Mouse (Mus musculus): ENCODE results near the gene Pimreg.
A peak's percentile ranks its signal among the peaks of the same experiment; 100 is the strongest.

Gene Pimreg

DNA sequence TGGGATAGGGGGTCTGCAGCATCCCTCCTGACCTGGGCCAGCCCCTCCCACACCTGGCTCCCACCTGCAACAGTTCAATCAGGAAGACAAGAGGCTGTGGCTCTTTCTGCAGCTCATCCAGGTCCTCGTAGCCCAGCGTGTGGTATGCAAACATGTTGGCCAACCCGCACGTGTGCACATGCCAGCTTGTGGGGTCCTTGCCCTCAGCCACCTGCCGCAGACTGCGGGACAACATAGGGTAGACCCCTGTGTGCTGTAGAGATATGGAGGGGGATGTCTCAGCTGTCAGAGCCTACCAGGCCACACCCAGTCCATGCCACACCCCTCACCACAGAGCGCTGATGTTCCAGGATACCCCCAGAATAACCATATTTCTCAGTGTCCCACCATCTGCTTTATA is 10.5 kb upstream of the Pimreg start:
- no peak for DNase-seq

DNA sequence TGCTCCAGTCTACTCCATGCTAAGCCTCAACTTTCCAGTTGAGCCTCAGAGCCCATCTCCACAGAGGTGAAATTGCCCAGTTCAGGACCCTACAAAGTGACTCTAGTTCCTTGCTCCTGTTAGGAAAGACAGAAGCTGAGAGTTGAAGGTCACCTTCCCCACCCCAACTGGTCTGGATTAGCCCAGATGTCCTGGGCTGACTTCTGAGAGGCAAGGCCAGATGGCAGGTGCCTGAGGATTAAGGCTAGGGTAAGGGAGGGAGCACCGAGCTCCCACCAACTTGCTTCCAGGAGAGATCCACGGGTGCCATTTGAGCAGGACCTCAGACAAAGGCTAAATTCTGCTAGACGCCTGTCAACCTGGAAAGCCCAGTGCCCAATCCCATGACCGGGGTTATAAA is 9.7 kb upstream of the Pimreg start:
- DNase-seq, result no peak

- DNase-seq, result no peak
Measured at GRCm38 (mm10) chr11:72032589-72032988, 9.2 kb upstream of the Pimreg start.

DNA sequence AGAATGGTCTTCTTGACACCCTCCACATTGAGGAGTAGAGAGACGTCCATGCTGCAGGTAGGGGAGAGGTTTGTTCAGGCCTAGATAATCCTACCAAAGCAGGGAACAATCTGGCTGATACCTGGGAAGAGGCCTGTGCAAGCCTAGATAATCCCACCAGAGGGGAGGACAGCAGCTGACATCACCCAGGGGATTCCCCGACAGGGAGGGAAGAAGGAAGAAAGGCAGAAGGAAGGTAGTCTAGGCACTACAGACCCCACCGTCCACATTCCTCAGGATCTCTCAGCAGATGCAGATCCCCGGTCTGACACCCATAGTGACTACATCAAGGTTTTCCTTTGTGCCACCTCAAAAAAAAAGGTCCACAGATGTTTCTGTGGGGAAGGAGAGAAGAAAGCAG is 4.4 kb upstream of the Pimreg start, which contains the start of gene Aipl1:
Gene Aipl1 (minus strand): TSS at position 101 of the 400 bp plus-strand sequence.
- no peak for DNase-seq

- peak; percentile 60 for DNase-seq
Measured at GRCm38 (mm10) chr11:72037996-72038395, 3.8 kb upstream of the Pimreg start.

DNA sequence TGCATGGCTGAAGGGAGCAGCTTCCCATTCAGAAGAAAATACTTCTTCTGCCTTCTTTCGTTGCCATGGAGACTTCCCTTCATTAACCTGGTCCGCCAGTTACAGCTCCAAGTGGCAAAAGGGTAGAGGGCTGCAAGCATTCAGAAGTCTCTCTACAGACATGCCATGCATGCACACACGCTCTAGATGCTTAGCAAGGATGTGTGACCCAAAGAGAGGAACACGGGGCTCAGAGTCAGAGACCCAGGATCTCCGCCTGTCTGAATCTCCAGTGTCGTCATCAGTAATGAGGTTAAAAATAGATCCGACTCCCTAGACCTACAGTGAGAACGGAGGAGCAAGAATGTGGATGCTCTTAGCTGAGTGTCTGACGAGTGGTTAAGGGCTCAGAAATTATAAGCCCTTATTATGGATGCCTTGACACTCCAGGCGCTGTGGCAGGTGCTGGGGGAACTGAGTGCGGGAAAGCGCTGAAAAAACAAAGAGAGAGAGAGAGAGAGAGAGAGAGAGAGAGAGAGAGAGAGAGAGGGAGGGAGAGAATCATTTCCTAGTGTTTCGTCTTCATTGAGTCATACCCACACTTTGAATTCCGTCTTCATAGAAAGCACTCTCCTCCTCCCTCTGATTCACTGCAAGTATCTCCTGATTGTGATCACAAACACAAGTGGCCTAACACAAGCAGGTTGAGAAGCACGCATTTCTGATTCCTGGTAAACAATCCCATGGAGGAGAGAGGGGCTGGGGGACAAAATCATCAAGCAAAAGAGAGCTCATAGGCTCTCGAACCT is 2.0 kb upstream of the Pimreg start:
- no peak for DNase-seq

- no peak for DNase-seq
Measured at GRCm38 (mm10) chr11:72041290-72041767, 503 bp upstream of the Pimreg start.

- DNase-seq, result no peak
Measured at GRCm38 (mm10) chr11:72042631-72043030, 799 bp downstream of the Pimreg start.

- DNase-seq, result no peak
Measured at GRCm38 (mm10) chr11:72044231-72044630, 2.4 kb downstream of the Pimreg start.

DNA sequence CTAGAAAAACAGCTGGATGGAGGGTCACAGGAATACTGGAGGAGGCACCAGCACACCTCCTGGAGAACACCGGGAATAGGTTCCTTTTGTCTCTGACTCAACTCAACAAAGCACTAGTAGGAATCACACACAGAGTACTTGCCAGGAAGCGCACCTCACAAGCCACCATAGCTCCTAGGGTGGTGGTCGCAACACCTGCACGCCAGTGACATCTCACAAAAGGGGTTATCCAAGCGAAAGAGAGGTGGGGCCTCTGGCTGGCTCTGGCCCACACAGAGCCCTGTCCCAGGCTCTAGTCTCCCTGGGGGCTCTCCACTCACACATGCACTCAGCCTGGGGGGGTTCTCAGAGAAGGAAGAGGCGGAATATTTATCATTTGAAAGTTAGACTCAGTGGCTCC is 6.9 kb downstream of the Pimreg start:
- no peak for DNase-seq

GRCm38 (mm10) chr11:72049171-72049759 is 7.4 kb downstream of the Pimreg start:
- DNase-seq, result no peak

GRCm38 (mm10) chr11:72050168-72050894 is 8.5 kb downstream of the Pimreg start:
- no peak for DNase-seq

DNA sequence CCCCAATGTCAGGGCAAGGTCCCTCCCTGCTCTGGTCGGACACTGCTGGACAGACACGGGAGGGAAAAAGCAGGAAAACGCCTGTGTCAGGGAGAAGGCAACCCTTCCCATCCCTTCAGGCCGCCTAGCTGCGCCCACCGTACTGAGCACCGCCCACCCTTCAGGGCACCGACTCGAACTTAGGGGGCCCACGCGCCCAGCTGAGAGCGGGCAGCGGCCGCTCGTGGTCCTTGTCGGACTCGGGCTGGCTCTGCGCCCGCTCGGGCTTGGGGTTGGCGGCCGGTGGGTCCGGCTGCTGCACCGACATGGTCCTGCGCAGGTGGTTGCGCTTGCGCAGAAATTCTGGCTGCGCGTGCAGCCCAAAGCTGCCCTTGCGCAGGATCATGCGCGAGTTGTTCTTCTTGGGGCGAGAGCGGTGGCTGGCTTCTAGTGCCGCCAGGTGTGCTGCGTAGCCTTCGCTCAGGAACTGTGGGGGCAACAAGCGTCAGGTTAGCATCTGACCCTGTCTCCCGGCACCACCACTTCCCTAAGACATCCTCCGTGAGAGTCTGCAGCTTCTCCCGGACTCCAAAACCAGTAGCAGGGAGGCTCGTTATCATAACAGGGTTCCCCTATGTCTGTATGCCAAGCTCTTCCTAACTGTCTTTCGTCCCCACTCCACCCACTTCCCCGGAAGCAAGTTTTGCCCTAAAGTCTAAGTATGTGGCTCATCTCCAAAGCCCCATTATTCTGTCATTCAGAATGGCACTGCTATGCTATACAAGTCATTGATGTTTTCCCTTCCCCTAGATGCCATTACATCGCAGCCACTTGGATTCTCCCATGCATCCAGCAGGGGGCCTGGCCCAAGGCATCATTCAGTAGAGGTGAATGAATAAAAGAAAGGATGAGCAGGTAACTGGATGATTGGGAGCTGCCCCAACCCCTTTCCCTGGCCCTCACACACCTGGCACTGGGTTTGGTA is 9.3 kb downstream of the Pimreg start:
- no peak for DNase-seq

- DNase-seq, result no peak
Measured at GRCm38 (mm10) chr11:72052221-72052620, 10.4 kb downstream of the Pimreg start.

DNA sequence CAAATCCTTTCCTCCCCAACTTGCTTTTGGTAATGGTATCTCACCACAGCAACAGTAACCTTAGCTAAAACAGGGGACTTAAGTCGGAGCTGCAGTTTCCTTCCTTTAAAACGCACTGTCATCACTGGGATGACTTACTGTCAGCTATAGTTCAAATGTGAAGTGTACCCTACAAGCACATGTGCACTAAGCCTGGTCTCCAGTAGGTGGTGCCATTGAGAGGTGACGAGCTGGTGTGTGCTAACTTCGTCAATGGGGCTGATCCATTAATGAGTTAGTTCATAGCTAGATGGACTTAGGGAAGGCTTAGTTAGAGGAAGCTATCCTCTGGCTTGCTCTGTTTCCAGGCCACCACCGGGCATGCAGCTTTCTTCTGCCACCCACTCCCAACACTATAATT is 10.8 kb downstream of the Pimreg start:
- peak; percentile 69 for DNase-seq

- DNase-seq, result no peak
Measured at GRCm38 (mm10) chr11:72055176-72055575, 13.3 kb downstream of the Pimreg start.

GRCm38 (mm10) chr11:72057166-72057565 is 15.3 kb downstream of the Pimreg start:
- no peak for DNase-seq

- no peak for DNase-seq
Measured at GRCm38 (mm10) chr11:72060416-72060815, 18.6 kb downstream of the Pimreg start.

GRCm38 (mm10) chr11:72061093-72061620 is 19.3 kb downstream of the Pimreg start:
- no peak for DNase-seq

DNA sequence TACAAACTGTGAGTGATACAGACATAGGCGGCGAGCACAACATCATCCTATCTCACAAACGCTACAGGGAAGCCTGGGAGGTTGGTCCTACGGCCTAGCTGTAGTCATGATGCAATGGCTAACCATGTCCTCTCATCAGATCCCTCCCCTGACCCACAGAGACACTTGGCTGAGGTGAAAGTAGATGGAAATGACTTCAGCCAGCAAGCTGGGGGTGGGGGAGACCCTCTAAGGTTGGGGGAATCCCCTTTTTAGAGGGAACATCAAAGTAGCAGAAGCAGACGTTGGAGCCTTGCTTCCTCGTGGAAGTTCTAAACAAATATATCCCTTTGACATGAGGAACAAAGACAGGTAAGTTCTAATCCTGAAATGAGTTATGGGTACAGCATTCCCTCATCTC is 22.6 kb downstream of the Pimreg start:
- no peak for DNase-seq

- peak; percentile 48 for DNase-seq
Measured at GRCm38 (mm10) chr11:72065103-72065502, 23.3 kb downstream of the Pimreg start.

GRCm38 (mm10) chr11:72066330-72066729 is 24.5 kb downstream of the Pimreg start:
- DNase-seq, result peak; percentile 55
